ENCODE assay signal across 9 mouse cellular contexts in the genomic region with DNA sequence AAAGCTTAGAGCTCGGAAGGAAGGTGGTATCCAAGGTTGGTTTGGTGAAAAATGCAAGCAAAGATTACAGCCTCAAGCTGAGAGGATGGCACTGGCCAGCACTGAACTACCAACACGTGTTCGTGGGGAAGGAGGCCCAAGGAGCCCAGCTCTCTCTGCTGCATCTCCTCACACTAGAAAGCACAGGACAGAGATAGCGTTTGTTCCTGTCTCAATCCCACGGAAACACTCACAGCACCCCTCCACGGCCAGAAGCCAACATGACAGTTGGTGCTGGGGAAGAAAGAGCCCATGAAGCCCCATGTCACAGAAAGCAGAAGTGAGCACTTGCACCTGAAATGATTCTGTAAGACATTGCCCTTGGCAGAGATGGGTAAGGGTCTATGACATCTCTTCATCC. TPM values are rescaled to one million over a fixed set of nuclear protein-coding genes. Genes with fewer than 3 reads are reported as not detected.
DNase-seq lines count a peak whose midpoint lies in the region; ATAC-seq and TF ChIP-seq lines count a peak whose summit lies in the region.
"Had no signal": no experiment of that assay in that cellular context is flagged by ENCODE, and none has a peak within 500 bp of the region (broad histone marks: within the 10 kb centered on the region; RNA-seq: fewer than 3 reads in every experiment).

No protein-coding gene starts in this region.

- H3K36me3 ChIP-seq in liver, embryonic 14.5 days (replicated peaks; ENCODE audit: control insufficient read depth, insufficient read depth, low read depth) = no peaks in the 10 kb centered on the region

- H3K27ac ChIP-seq in liver, embryonic 14.5 days = no peak overlapping the region

- intact Hi-C loops in heart, postnatal 36 days (cut with DNase I) = no loop called here

- peak; percentile 32 for DNase-seq in testis, postnatal 10 days (ENCODE audit: low spot score)
- no peak for DNase-seq in testis, postnatal 14 days (ENCODE audit: low spot score)
- DNase-seq in cerebellum, postnatal 10 days = peak; percentile 81 to 86
- DNase-seq in liver, embryonic 14.5 days (ENCODE audit: low read depth in 3 of 3, low spot score in 3 of 3) = no peak
- DNase-seq in gastrocnemius, adult 8-10 months (ENCODE audit: low spot score in 2 of 2) = no peak
- no peak for DNase-seq in heart, postnatal 36 days
- DNase-seq in urinary bladder, postnatal 14 days (ENCODE audit: low spot score) = no peak
- DNase-seq: heart, postnatal 14 days; kidney, postnatal 4 days had no signal

- ATAC-seq in liver, embryonic 14.5 days (ENCODE audit: insufficient read depth) = no peak

- WGBS in liver, embryonic 14.5 days (ENCODE audit: insufficient replicate concordance) = 15% methylated on average over 6 of the region's 6 CpGs

- H3K27me3 ChIP-seq in liver, embryonic 14.5 days (ENCODE audit: control insufficient read depth, insufficient read depth, low read length) = no peaks in the 10 kb centered on the region

- H3K4me1 ChIP-seq in liver, embryonic 14.5 days (replicated peaks; ENCODE audit: control insufficient read depth in 2 of 2, insufficient read depth in 2 of 2, low read length in 1 of 2) = peaks cover 1 to 25% of the 10 kb centered on the region in 2 experiments

- peak overlapping the region; percentile 35 to 38 for H3K4me3 ChIP-seq in liver, embryonic 14.5 days (ENCODE audit: insufficient read depth in 1 of 2, low read depth in 2 of 2, low read length in 2 of 2)

- no peak overlapping the region; the same call in 1 of the 2 replicates for H3K9ac ChIP-seq in liver, embryonic 14.5 days (replicated peaks)

- peak overlapping the region; percentile 43 for H3K4me2 ChIP-seq in liver, embryonic 14.5 days (ENCODE audit: low read depth)

- TF ChIP-seq EP300 in liver, embryonic 14.5 days (IDR thresholded peaks at IDR 0.05; ENCODE audit: low read depth) = no peak

- H3K9me3 ChIP-seq in liver, embryonic 14.5 days (ENCODE audit: control insufficient read depth, low read length) = no peaks in the 10 kb centered on the region

- TF ChIP-seq CTCF in liver, embryonic 14.5 days (IDR thresholded peaks at IDR 0.05; ENCODE audit: low read depth) = peak; percentile 24; the same call in 1 of the 2 replicates

RNA-seq across cellular contexts. Expression of gene Muc13, which starts 37.4 kb away (rescaled TPM):
- 1.7 and 1.9 TPM in 2 replicates for polyA plus RNA-seq in liver, embryonic 14.5 days (2012; rRNA removed)
- 1.4 and 1.5 TPM in 2 replicates for polyA plus RNA-seq in liver, embryonic 14.5 days (2014; fragmentation: Nextera tagmentation; extraction: Ambion mirVana)
- total RNA-seq in gastrocnemius, adult 8-10 months (2022) = not detected
- total RNA-seq in heart, postnatal 36 days (2021) = under 1 TPM in 1 of 2 experiments, not detected in 1; 0.08 TPM

Comparison
In these comparisons a context has a peak if more than half of its experiments do, and no peak if none do; other contexts are left out.
1. DNase-seq: peak in testis, postnatal 10 days (single experiment) and cerebellum, postnatal 10 days (2 of 2); none in testis, postnatal 14 days (single experiment), liver, embryonic 14.5 days (0 of 3), gastrocnemius, adult 8-10 months (0 of 2), heart, postnatal 36 days (0 of 2) and urinary bladder, postnatal 14 days (single experiment).